Comparison of ENCODE assay signal across 9 mouse cellular contexts in genomic region chr4:124035192-124035591, GRCm38 (mm10).
DNase-seq lines count a peak whose midpoint lies in the region; ATAC-seq and TF ChIP-seq lines count a peak whose summit lies in the region.
"Had no signal": no experiment of that assay in that cellular context is flagged by ENCODE, and none has a peak within 500 bp of the region (broad histone marks: within the 10 kb centered on the region; RNA-seq: fewer than 3 reads in every experiment).

No protein-coding gene starts in this region.

- no peak for TF ChIP-seq CTCF in intestine, postnatal 0 days (IDR thresholded peaks at IDR 0.05; ENCODE audit: low read depth)

- 20% methylated on average over 7 of the region's 7 CpGs for WGBS in intestine, embryonic 14.5 days
- WGBS in intestine, postnatal 0 days, result 41% methylated on average over 7 of the region's 7 CpGs
- WGBS in forebrain, embryonic 12.5 days, result 6% methylated on average over 7 of the region's 7 CpGs
- 19% methylated on average over 6 of the region's 7 CpGs for WGBS in midbrain, embryonic 10.5 days

- no peak overlapping the region for H3K4me3 ChIP-seq in intestine, embryonic 14.5 days (ENCODE audit: low read depth, low read length)
- H3K4me3 ChIP-seq in intestine, postnatal 0 days (ENCODE audit: low read depth, low read length), result no peak overlapping the region
- H3K4me3 ChIP-seq in forebrain, embryonic 12.5 days (replicated peaks), result 0 out of 2 replicates have a peak overlapping the region, but pooled peaks have one; percentile 0
- H3K4me3 ChIP-seq in midbrain, embryonic 10.5 days, result peak overlapping the region; percentile 45
- H3K4me3 ChIP-seq: embryonic facial prominence, embryonic 15.5 days had no signal

- no peak; the same call in 1 of the 2 replicates for ATAC-seq in intestine, embryonic 14.5 days (replicated peaks; ENCODE audit: low FRiP score, low TSS enrichment, low read depth)
- ATAC-seq in intestine, postnatal 0 days, result no peak
- peak; percentile 79 for ATAC-seq in forebrain, embryonic 12.5 days (ENCODE audit: low FRiP score)
- no peak for ATAC-seq in inflammation-experienced regulatory T-cells, adult 6 months

- no peaks in the 10 kb centered on the region for H3K36me3 ChIP-seq in intestine, embryonic 14.5 days (ENCODE audit: control insufficient read depth, insufficient read depth, low read length)
- H3K36me3 ChIP-seq in intestine, postnatal 0 days (ENCODE audit: control insufficient read depth, insufficient read depth), result no peaks in the 10 kb centered on the region
- no peaks in the 10 kb centered on the region for H3K36me3 ChIP-seq in forebrain, embryonic 12.5 days (replicated peaks)
- no peaks in the 10 kb centered on the region for H3K36me3 ChIP-seq in midbrain, embryonic 10.5 days
- H3K36me3 ChIP-seq: embryonic facial prominence, embryonic 15.5 days had no signal

- H3K27me3 ChIP-seq in intestine, embryonic 14.5 days (replicated peaks; ENCODE audit: control insufficient read depth, insufficient read depth, low read length), result no peaks in the 10 kb centered on the region
- H3K27me3 ChIP-seq in intestine, postnatal 0 days (replicated peaks; ENCODE audit: control insufficient read depth, insufficient read depth, low read length), result 0 out of 2 replicates have a peak, but pooled peaks cover 3% of the 10 kb centered on the region
- peaks cover 36% of the 10 kb centered on the region for H3K27me3 ChIP-seq in forebrain, embryonic 12.5 days
- H3K27me3 ChIP-seq in midbrain, embryonic 10.5 days (ENCODE audit: low read depth, poor library complexity, severe bottlenecking), result peaks cover 15% of the 10 kb centered on the region

- H3K4me2 ChIP-seq in intestine, embryonic 14.5 days (ENCODE audit: low read length), result no peak overlapping the region; the same call in 1 of the 2 replicates
- H3K4me2 ChIP-seq in intestine, postnatal 0 days (replicated peaks; ENCODE audit: low read depth), result no peak overlapping the region
- peak overlapping the region; percentile 46 for H3K4me2 ChIP-seq in forebrain, embryonic 12.5 days
- H3K4me2 ChIP-seq: embryonic facial prominence, embryonic 15.5 days had no signal

- no peaks in the 10 kb centered on the region for H3K9me3 ChIP-seq in intestine, embryonic 14.5 days (ENCODE audit: control insufficient read depth, low read length)
- no peaks in the 10 kb centered on the region for H3K9me3 ChIP-seq in intestine, postnatal 0 days (ENCODE audit: control insufficient read depth)
- no peaks in the 10 kb centered on the region for H3K9me3 ChIP-seq in forebrain, embryonic 12.5 days
- H3K9me3 ChIP-seq in midbrain, embryonic 10.5 days (replicated peaks), result no peaks in the 10 kb centered on the region
- H3K9me3 ChIP-seq: embryonic facial prominence, embryonic 15.5 days had no signal

- peak; percentile 59 for DNase-seq in intestine, embryonic 14.5 days (ENCODE audit: low spot score)
- DNase-seq in brain, embryonic 18.5 days (ENCODE audit: low read depth, low spot score), result peak; percentile 61
- peak; percentile 42 for DNase-seq in midbrain, embryonic 10.5 days (ENCODE audit: low spot score)
- DNase-seq in spleen, postnatal 36 days (ENCODE audit: low spot score in 2 of 2), result no peak
- DNase-seq in urinary bladder, adult 2 months (ENCODE audit: low spot score), result no peak

- H3K27ac ChIP-seq in intestine, embryonic 14.5 days (ENCODE audit: low read depth), result no peak overlapping the region
- no peak overlapping the region for H3K27ac ChIP-seq in intestine, postnatal 0 days (ENCODE audit: low read depth, low read length)
- peak overlapping the region; percentile 95 for H3K27ac ChIP-seq in forebrain, embryonic 12.5 days
- H3K27ac ChIP-seq in midbrain, embryonic 10.5 days (replicated peaks), result peak overlapping the region; percentile 89
- H3K27ac ChIP-seq: embryonic facial prominence, embryonic 15.5 days had no signal

- H3K4me1 ChIP-seq in intestine, embryonic 14.5 days (replicated peaks; ENCODE audit: control insufficient read depth, insufficient read depth, low read length), result no peaks in the 10 kb centered on the region
- no peaks in the 10 kb centered on the region for H3K4me1 ChIP-seq in intestine, postnatal 0 days (replicated peaks; ENCODE audit: control insufficient read depth, insufficient read depth, low read length)
- H3K4me1 ChIP-seq in forebrain, embryonic 12.5 days, result peaks cover 57% of the 10 kb centered on the region
- peaks cover 35% of the 10 kb centered on the region for H3K4me1 ChIP-seq in midbrain, embryonic 10.5 days

- no peak overlapping the region for H3K9ac ChIP-seq in intestine, embryonic 14.5 days (ENCODE audit: low read length)
- no peak overlapping the region for H3K9ac ChIP-seq in intestine, postnatal 0 days (ENCODE audit: low read depth, low read length)
- H3K9ac ChIP-seq in forebrain, embryonic 12.5 days, result 0 out of 2 replicates have a peak overlapping the region, but pooled peaks have one; percentile 26
- H3K9ac ChIP-seq: embryonic facial prominence, embryonic 15.5 days had no signal

Comparison
In these comparisons a context has a peak if more than half of its experiments do, and no peak if none do; other contexts are left out.
1. DNase-seq: peak in intestine, embryonic 14.5 days (single experiment), brain, embryonic 18.5 days (single experiment) and midbrain, embryonic 10.5 days (single experiment); none in spleen, postnatal 36 days (0 of 2) and urinary bladder, adult 2 months (single experiment).
2. H3K27ac ChIP-seq: peak in forebrain, embryonic 12.5 days (single experiment) and midbrain, embryonic 10.5 days (single experiment); none in intestine, embryonic 14.5 days (single experiment) and intestine, postnatal 0 days (single experiment).
3. H3K4me3 ChIP-seq: peak in forebrain, embryonic 12.5 days (single experiment) and midbrain, embryonic 10.5 days (single experiment); none in intestine, embryonic 14.5 days (single experiment) and intestine, postnatal 0 days (single experiment).